Mouse (Mus musculus) NIH3T3 (cell line): ENCODE results near the gene Entpd4b.
"Not testable (repeated sequence)": the region's sequence is repeated elsewhere in the genome, so short reads cannot be mapped to it uniquely, and the experiment has no call there.

Experiments used
- DNase-seq: peaks from one replicate; pipeline ENCODE4 v3.0.0-alpha.2; 2012; ENCODE audit warnings: low read depth

Entpd4b gene

DNA sequence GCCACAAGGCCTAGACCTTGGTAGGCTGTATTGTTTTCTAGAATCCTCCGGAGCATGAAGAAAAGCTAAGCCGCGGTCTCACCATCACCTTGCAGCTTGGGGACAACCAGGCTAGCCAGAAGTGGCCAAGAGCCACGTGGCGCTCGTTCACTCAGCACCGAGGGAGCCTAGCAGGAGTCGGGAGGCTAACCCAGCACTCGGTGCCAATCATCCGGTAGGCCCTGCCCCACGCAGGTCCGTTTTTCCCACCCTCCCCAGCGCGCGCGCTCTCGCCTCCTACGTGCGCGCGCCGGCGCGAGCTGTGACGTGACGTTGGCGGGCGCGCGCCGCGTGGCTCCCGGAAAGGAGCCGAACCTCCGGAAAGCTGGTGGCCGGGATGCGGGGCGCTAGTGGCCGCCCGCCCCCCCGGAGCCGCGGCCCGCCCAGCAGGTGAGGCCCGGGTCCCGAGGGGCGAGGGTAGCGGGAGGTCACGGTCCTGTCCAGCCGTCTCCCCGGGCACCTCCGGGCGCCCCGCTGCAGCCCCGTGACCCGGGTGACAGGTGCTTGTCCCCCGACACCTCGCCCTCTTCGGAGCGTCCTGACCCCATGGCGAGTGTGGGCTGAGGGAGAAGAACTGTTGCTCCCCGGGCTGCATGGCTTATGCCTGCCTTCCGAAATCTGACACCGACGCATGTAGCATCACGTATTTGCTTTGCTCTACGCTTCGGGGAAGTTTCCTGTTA lies at the start of gene Entpd4b:
Gene Entpd4b (plus strand): TSS at position 315 of the 722 bp plus-strand sequence.
- DNase-seq, result not testable (repeated sequence)

DNA sequence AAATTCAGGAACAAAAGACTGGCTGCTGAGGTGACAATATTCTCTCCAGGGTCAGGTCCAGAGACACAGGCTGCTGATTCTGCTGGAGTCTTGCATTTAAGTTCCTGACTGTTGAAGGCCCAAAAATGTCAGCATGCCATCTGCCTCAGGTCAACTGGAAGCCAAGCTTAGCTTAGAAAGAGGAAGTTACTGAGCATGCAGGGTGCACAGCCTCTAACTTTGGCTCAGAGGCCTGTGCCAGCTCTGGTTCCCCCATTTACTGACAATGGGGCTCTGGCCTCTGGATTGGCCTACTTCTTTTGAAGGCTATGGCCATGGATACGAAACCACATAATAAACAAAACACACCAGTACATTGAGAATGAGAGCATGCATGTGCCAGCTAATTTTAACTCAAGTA lies 48.2 kb upstream of the Entpd4b start:
- DNase-seq, result not testable (repeated sequence)

DNA sequence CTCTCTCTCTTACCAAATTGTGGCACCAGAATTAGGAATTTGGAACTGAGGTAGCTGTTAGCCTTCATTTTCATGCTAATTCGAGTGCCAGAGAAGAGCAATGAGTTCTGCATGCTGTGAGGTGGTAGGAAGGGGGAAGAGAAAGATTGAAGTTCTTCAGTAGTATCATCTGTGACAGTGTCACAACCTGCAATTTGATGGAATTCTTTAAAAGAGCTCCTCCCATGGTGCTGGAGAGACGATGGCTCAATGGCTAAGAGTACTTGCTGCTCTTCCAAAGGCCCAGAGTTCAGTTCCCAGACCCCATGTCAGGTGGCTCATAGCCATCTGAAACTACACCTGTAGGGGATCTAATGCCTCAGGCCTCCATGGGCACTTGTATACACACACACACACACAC lies 42.8 kb upstream of the Entpd4b start, which contains the start of gene Gm27179:
Gene Gm27179 (minus strand): TSS at position 101 of the 400 bp plus-strand sequence.
- not testable (repeated sequence) for DNase-seq

DNA sequence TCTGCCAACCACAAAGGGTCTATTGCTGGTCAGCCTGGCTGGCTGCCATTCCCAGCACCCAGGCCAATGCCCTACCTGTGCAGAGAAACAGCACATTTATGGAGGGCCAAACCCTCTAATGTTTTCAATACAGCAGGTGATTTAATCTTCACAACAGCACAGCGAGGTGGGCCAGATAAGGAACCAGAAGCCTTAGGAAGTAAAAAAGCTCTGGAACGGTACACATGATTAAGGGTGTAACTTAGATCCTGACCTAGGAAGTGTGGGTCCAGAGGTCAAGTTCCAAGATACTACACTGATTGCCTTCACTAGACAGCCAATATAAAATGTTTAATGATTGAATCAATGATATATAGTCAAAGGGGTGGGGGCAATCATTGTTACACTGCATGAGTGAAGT lies 34.4 kb upstream of the Entpd4b start:
- DNase-seq, result not testable (repeated sequence)

DNA sequence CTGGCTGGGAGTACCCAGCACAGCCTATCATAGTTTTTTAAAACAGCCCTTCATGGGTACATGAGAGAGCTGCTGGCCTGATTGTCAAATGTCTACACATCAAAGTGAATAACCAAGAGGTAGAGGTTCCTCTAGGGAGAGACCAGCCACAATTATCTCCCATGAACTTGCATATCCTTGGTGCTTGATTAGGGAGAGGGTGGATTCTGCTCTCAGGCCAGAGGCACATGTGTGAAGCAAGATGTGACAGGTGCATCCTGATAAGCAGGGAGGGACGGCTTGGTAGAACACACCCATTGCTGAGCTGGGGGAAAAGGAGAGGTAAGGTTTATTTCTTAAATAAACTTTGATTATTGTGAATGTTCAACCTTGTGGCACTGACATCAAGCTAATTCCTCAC lies 32.2 kb upstream of the Entpd4b start:
- not testable (repeated sequence) for DNase-seq

DNA sequence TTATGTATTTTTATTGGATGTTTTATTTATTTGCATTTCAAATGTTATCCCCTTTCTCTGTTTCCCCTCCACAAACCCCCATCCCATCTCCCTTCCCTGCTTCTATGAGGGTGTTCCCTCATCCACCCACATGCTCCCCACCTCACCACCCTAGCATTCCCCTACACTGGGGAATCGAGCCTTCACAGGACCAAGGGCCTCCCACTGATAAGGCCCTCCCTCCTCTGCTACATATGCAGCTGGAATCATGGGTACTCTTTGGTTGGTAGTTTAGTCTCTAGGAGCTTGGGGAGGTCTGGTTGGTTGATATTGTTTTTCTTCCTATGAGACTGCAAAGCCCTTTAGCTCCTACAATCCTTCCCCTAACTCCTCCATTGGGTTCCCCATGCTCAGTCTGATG lies 29.0 kb upstream of the Entpd4b start:
- not testable (repeated sequence) for DNase-seq

DNA sequence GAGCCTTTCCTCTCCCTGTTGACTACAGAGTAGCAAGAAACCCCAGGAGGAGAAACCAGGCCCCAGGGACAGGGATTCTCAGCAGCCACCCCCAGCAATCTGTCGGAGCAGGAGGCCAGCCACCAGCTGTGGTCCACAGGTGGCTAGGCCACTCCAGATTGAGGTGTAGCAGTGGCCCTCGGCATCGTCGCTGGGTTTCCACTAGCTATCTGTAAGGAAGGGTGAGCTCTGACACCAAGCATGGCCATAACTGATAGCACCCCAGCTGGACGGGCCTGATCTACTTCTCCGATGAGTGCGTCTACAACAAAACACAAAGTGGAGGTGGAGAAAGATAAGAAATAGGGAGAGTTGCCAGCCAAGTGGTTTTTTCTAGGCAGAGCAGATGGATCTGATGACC lies 18.7 kb upstream of the Entpd4b start:
- DNase-seq, result not testable (repeated sequence)

DNA sequence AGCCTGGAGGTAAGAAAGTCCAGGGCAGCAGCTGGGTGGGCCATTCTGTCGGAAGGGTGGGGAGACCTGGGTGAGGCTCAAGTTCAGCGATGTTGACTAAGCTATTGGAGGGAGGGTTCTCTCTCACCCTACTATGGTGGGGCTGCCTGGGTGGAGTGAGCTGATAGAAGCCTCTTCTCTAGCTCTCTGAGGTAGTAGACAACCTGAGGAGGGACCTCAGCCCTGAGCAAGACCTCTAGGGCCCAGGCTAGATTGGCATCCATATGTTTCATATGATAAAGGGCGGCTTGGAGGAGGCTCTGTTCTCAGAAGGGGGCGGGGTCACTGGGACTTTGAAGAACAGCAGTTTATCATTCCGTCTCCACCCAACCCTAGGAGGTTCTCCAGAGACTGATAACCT lies 15.1 kb upstream of the Entpd4b start:
- DNase-seq, result not testable (repeated sequence)

DNA sequence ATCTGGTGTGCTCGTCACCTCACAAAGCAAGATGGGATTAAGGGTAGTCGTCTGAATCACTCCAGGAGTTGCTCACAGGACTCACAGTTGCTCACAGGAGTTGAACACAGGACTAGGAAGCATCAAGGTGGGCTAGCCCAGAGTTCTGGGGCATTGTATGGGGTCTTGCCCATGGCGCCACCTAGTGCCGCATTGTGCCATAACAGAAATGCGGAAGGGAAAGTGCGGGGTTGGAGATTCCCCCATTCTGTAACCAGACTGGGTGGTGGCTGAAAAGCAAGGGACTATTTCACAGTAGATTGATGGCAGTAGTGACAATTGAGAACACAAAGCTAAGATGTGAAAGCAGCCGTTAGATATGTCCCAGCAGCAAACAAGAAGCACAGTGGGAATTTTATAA lies 12.5 kb upstream of the Entpd4b start:
- not testable (repeated sequence) for DNase-seq

DNA sequence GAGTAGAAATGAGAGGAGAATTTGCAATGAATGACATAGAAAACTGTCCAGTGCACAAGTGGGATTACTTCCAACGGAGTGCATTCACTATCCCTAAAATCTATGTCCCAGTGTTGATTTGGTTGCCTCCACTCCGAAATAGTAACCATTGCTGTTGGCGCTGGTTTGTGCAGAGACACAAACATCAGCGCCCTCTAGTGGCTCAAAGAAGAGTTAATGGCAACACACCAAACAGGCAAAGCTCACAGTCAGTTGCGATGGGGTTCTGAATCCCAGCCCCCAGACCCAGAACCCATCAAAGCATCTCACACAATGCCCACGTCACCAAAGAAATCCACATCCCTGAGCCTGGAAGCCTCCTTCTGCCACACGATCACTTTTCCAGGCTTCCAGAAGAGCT lies 11.2 kb upstream of the Entpd4b start:
- DNase-seq, result not testable (repeated sequence)

DNA sequence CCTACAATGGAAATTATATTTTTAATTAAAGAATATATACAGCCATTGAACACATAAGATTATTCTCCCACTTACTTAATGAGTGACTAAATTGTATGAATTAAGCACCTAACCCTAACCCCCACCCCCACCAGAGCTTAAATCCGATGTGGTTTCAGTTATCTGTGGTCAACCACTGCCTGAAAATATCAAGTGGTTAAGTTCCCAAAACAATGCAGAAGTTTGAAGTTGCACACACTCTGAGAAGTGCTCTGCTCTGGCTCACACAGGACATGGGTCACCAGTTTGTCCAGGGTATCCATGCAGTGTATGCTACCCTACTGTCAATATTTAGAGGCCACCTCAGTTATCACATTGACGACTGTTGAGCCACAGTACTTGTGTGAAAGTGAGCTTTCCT lies 10.2 kb upstream of the Entpd4b start:
- DNase-seq, result not testable (repeated sequence)

DNA sequence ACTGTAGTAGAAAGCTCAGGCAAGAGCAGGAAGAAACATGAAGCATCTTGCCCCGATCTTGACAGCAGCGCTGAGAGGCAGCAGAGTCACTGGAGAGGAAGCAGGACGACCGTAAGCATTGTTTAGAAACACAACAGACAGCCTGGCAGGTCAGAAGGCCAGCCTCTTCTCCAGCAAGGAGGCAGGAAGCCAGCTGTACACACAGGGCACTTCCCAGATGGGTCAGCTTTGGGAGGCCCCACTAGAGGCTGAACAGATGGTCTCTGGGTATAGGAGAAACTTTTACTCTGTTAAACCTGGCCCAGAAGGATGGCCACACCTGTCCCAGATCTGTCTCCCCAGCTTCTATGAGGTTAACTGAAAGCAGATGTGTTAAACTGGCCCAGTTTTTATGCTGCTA lies 7.9 kb upstream of the Entpd4b start:
- DNase-seq, result not testable (repeated sequence)

DNA sequence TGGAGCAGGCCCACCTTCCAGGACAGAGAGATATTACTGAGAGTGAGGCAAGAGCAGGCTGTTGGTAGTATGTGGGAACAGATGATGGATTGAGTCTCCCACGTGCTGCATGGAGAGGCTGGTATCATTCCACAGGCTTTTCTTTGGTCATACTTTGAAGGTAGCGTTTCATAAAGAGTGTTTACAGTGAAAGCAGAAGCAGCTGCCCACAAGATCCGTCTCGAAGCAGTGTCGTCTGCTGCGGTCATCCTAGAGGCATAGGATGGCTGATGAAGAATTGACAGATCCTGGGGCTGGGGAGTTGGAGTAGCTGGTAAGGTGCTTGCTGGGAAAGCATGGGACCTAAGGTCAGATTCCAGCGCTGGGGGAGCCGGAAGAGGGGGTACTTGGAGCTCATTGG lies 1.6 kb downstream of the Entpd4b start:
- DNase-seq, result not testable (repeated sequence)

DNA sequence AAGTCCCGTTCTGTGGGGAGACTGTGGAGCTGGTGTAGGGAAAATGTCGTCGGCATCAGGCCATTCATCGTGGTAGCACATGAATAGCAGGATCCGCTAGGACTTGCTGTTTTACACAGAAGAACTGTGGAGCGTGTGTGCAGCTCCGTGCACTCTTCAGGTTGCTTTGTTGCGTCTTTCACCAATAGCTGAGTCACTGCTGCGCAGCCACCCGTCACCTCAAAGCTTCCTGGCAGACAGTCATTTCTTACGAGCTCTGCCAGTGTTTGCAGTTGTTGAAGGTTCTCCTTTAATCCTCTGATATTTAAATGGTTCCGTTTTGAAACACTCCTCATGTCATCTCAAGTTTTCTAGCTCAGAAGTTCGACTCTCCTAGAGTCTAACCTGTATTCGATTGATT lies 2.3 kb downstream of the Entpd4b start:
- DNase-seq, result not testable (repeated sequence)
